Mouse (Mus musculus): ENCODE results near the gene Arl15. TPM values are rescaled to one million over a fixed set of nuclear protein-coding genes. Genes with fewer than 3 reads are reported as not detected.

The Arl15 gene
- total and polyA plus RNA-seq, 3 experiments: 3.2 to 9.6 (median 9.1) TPM

DNA sequence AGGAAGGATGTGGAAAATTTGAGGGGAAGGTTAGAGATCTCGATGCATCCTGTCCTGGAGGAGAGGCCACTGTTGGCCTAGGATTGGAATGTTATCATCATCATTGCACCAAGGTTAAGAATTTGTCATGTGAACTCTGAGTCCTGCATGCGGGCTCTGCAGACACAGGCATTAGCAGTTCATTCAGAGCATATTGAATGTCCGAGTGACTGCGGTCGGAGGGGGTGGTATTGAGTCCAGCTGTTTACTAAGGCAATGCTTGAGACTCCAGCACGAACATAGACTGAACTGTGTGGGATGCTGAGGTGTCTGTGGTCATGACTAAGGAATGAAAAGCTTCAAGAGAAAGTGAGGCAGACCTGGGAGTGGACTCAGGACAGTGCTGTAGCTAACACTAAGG lies 38.6 kb downstream of the Arl15 start:
- Histone ChIP-seq H3K36me3 (ENCODE audit: control insufficient read depth, insufficient read depth, low read length) (no peaks in the 10 kb centered on the region), H3K79me2 (replicated peaks; ENCODE audit: control insufficient read depth, insufficient read depth, low read length) (peaks cover 2% of the 10 kb centered on the region; the same call in 1 of the 2 replicates), H3K27me3 (ENCODE audit: control insufficient read depth, insufficient read depth, low read length) (no peaks in the 10 kb centered on the region), H3K9ac (ENCODE audit: low read depth, low read length) (no peak overlapping the region), H3K4me3 (no peak overlapping the region), H3K27ac (no peak overlapping the region), H3K4me1 (ENCODE audit: control insufficient read depth, insufficient read depth, low read length) (peaks cover 2% of the 10 kb centered on the region)
- intact Hi-C loops (cut with DNase I): no loop called here
- no peak for DNase-seq
- 72% methylated on average over 6 of the region's 6 CpGs for WGBS
- TF ChIP-seq EP300 (IDR thresholded peaks at IDR 0.05; ENCODE audit: insufficient read depth, low read depth, low read length) (no peak), CTCF (IDR thresholded peaks at IDR 0.05) (no peak), POLR2A (IDR thresholded peaks at IDR 0.05; ENCODE audit: insufficient read depth, low read depth, low read length) (no peak)

DNA sequence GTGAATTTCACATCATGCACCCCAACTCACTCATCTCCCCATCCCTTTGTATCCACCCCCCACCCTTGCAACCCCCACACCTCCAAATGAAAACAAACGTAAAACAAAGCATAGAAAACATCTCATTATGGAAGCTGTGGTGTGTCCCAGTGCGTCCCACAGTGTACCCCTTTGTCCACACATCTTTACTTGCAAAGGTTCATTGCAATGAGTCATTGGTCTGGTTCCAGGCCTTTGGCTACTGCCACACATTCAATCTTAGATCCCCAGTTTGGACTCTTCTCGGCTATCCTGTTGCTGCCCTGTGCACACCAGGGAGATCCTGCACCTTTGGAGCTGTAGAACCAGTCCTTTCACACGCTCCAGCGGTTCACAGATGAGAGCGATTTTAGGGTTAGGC lies 41.6 kb downstream of the Arl15 start:
- no peak for DNase-seq
- intact Hi-C loops (cut with DNase I): no loop called here
- no peak overlapping the region for H3K27ac ChIP-seq
- peaks cover 2% of the 10 kb centered on the region for H3K79me2 ChIP-seq (replicated peaks; ENCODE audit: control insufficient read depth, insufficient read depth, low read length)
- H3K4me3 ChIP-seq: no peak overlapping the region
- H3K9ac ChIP-seq (ENCODE audit: low read depth, low read length): no peak overlapping the region
- no peaks in the 10 kb centered on the region for H3K27me3 ChIP-seq (ENCODE audit: control insufficient read depth, insufficient read depth, low read length)
- WGBS: 95% methylated on average over 6 of the region's 6 CpGs
- H3K36me3 ChIP-seq (ENCODE audit: control insufficient read depth, insufficient read depth, low read length): no peaks in the 10 kb centered on the region
- no peak for TF ChIP-seq EP300 (IDR thresholded peaks at IDR 0.05; ENCODE audit: insufficient read depth, low read depth, low read length)
- TF ChIP-seq CTCF (IDR thresholded peaks at IDR 0.05): no peak
- no peak for TF ChIP-seq POLR2A (IDR thresholded peaks at IDR 0.05; ENCODE audit: insufficient read depth, low read depth, low read length)
- peaks cover 2% of the 10 kb centered on the region for H3K4me1 ChIP-seq (ENCODE audit: control insufficient read depth, insufficient read depth, low read length)

GRCm38 (mm10) chr13:113838601-113839576 lies 44.6 kb downstream of the Arl15 start:
- no peak for DNase-seq
- no peak overlapping the region for H3K27ac ChIP-seq
- TF ChIP-seq EP300 (IDR thresholded peaks at IDR 0.05; ENCODE audit: insufficient read depth, low read depth, low read length) (no peak), POLR2A (IDR thresholded peaks at IDR 0.05; ENCODE audit: insufficient read depth, low read depth, low read length) (no peak), CTCF (IDR thresholded peaks at IDR 0.05) (no peak)
- H3K9ac ChIP-seq (ENCODE audit: low read depth, low read length): no peak overlapping the region
- no peaks in the 10 kb centered on the region for H3K36me3 ChIP-seq (ENCODE audit: control insufficient read depth, insufficient read depth, low read length)
- 96% methylated on average over 16 of the region's 16 CpGs for WGBS
- H3K4me3 ChIP-seq: no peak overlapping the region
- H3K27me3 ChIP-seq (ENCODE audit: control insufficient read depth, insufficient read depth, low read length): no peaks in the 10 kb centered on the region
- peaks cover 2% of the 10 kb centered on the region for H3K4me1 ChIP-seq (ENCODE audit: control insufficient read depth, insufficient read depth, low read length)
- peaks cover 6% of the 10 kb centered on the region for H3K79me2 ChIP-seq (replicated peaks; ENCODE audit: control insufficient read depth, insufficient read depth, low read length)
- intact Hi-C loops (cut with DNase I): no loop called here

GRCm38 (mm10) chr13:113840421-113840820 lies 46.1 kb downstream of the Arl15 start:
- Histone ChIP-seq H3K4me3 (no peak overlapping the region), H3K79me2 (replicated peaks; ENCODE audit: control insufficient read depth, insufficient read depth, low read length) (peaks cover 4% of the 10 kb centered on the region), H3K9ac (ENCODE audit: low read depth, low read length) (no peak overlapping the region), H3K4me1 (ENCODE audit: control insufficient read depth, insufficient read depth, low read length) (peaks cover 3% of the 10 kb centered on the region), H3K36me3 (ENCODE audit: control insufficient read depth, insufficient read depth, low read length) (no peaks in the 10 kb centered on the region), H3K27me3 (ENCODE audit: control insufficient read depth, insufficient read depth, low read length) (no peaks in the 10 kb centered on the region), H3K27ac (no peak overlapping the region)
- WGBS: 62% methylated on average over 6 of the region's 6 CpGs
- intact Hi-C loops (cut with DNase I): no loop called here
- DNase-seq: no peak
- no peak for TF ChIP-seq CTCF (IDR thresholded peaks at IDR 0.05)
- no peak for TF ChIP-seq EP300 (IDR thresholded peaks at IDR 0.05; ENCODE audit: insufficient read depth, low read depth, low read length)
- no peak for TF ChIP-seq POLR2A (IDR thresholded peaks at IDR 0.05; ENCODE audit: insufficient read depth, low read depth, low read length)

- H3K9ac ChIP-seq (ENCODE audit: low read depth, low read length): no peak overlapping the region
- no peak overlapping the region for H3K27ac ChIP-seq
- intact Hi-C loops (cut with DNase I): no loop called here
- no peaks in the 10 kb centered on the region for H3K36me3 ChIP-seq (ENCODE audit: control insufficient read depth, insufficient read depth, low read length)
- H3K79me2 ChIP-seq (replicated peaks; ENCODE audit: control insufficient read depth, insufficient read depth, low read length): peaks cover 4% of the 10 kb centered on the region
- no peak for TF ChIP-seq EP300 (IDR thresholded peaks at IDR 0.05; ENCODE audit: insufficient read depth, low read depth, low read length)
- TF ChIP-seq POLR2A (IDR thresholded peaks at IDR 0.05; ENCODE audit: insufficient read depth, low read depth, low read length): no peak
- WGBS: 92% methylated on average over 14 of the region's 14 CpGs
- no peak for DNase-seq
- no peak overlapping the region for H3K4me3 ChIP-seq
- peaks cover 3% of the 10 kb centered on the region for H3K4me1 ChIP-seq (ENCODE audit: control insufficient read depth, insufficient read depth, low read length)
- no peaks in the 10 kb centered on the region for H3K27me3 ChIP-seq (ENCODE audit: control insufficient read depth, insufficient read depth, low read length)
These were observed 48.4 kb downstream of the Arl15 start for GRCm38 (mm10) chr13:113842411-113843309.

All from heart, adult 2 months (tissue).